Comparison of ENCODE assay signal across 31 mouse cellular contexts in genomic region chr2:62531065-62531464, GRCm38 (mm10). TPM values are rescaled to one million over a fixed set of nuclear protein-coding genes. Genes with fewer than 3 reads are reported as not detected.
DNase-seq lines count a peak whose midpoint lies in the region; ATAC-seq and TF ChIP-seq lines count a peak whose summit lies in the region.
"Had no signal": no experiment of that assay in that cellular context is flagged by ENCODE, and none has a peak within 500 bp of the region (broad histone marks: within the 10 kb centered on the region; RNA-seq: fewer than 3 reads in every experiment).

No protein-coding gene starts in this region.

- TF ChIP-seq POLR2A in limb, embryonic 14.5 days (IDR thresholded peaks at IDR 0.05; ENCODE audit: borderline replicate concordance, extremely low read depth, insufficient read depth, insufficient read length) = no peak

- peak; percentile 64 for DNase-seq in limb, embryonic 14.5 days (ENCODE audit: low spot score)
- no peak for DNase-seq in limb, embryonic 10.5 days (ENCODE audit: low spot score)
- DNase-seq in lung, postnatal 0 days (ENCODE audit: low spot score) = peak; percentile 6
- DNase-seq in lung, postnatal 14 days = no peak
- peak; percentile 84 for DNase-seq in embryonic facial prominence, embryonic 14.5 days (ENCODE audit: low spot score)
- DNase-seq in adrenal gland, adult 2 months = no peak
- DNase-seq: adrenal gland, postnatal 14 days; B cell, adult 2 months; cerebellum, adult 11 months; cerebellum, adult 2 months; cerebellum, adult 9-11 months; cerebellum, postnatal 25 days; gastrocnemius, postnatal 25 days; heart, adult 18-20 months; heart, postnatal 10 days; heart, postnatal 36 days had no signal

- H3K4me1 ChIP-seq in limb, embryonic 14.5 days (ENCODE audit: control insufficient read depth, insufficient read depth, low read length) = no peaks in the 10 kb centered on the region
- no peaks in the 10 kb centered on the region for H3K4me1 ChIP-seq in limb, embryonic 10.5 days
- no peaks in the 10 kb centered on the region for H3K4me1 ChIP-seq in lung, postnatal 0 days (ENCODE audit: insufficient read depth, low read depth, low read length)
- no peaks in the 10 kb centered on the region for H3K4me1 ChIP-seq in embryonic facial prominence, embryonic 14.5 days (ENCODE audit: control insufficient read depth, insufficient read depth, low read length)
- H3K4me1 ChIP-seq: forebrain, embryonic 12.5 days; forebrain, embryonic 15.5 days; heart, embryonic 12.5 days; heart, embryonic 15.5 days; hindbrain, embryonic 10.5 days; hindbrain, embryonic 13.5 days had no signal

- H3K9me3 ChIP-seq in limb, embryonic 14.5 days (ENCODE audit: control insufficient read depth, low read length) = no peaks in the 10 kb centered on the region
- H3K9me3 ChIP-seq in limb, embryonic 10.5 days (replicated peaks) = no peaks in the 10 kb centered on the region
- H3K9me3 ChIP-seq in lung, postnatal 0 days (ENCODE audit: low read length) = no peaks in the 10 kb centered on the region
- no peaks in the 10 kb centered on the region for H3K9me3 ChIP-seq in embryonic facial prominence, embryonic 14.5 days (ENCODE audit: control insufficient read depth, low read length)
- H3K9me3 ChIP-seq: forebrain, embryonic 12.5 days; forebrain, embryonic 15.5 days; G1E; heart, embryonic 12.5 days; heart, embryonic 15.5 days; hindbrain, embryonic 10.5 days; hindbrain, embryonic 13.5 days had no signal

- no peaks in the 10 kb centered on the region for H3K36me3 ChIP-seq in limb, embryonic 14.5 days (ENCODE audit: control insufficient read depth, insufficient read depth, low read length)
- H3K36me3 ChIP-seq in limb, embryonic 10.5 days = no peaks in the 10 kb centered on the region
- H3K36me3 ChIP-seq in lung, postnatal 0 days (ENCODE audit: insufficient read depth, low read length) = no peaks in the 10 kb centered on the region
- no peaks in the 10 kb centered on the region for H3K36me3 ChIP-seq in embryonic facial prominence, embryonic 14.5 days (ENCODE audit: control insufficient read depth, insufficient read depth, low read length)
- H3K36me3 ChIP-seq: forebrain, embryonic 12.5 days; forebrain, embryonic 15.5 days; G1E; heart, embryonic 12.5 days; heart, embryonic 15.5 days; hindbrain, embryonic 10.5 days; hindbrain, embryonic 13.5 days had no signal

- no peak overlapping the region for H3K9ac ChIP-seq in limb, embryonic 14.5 days (ENCODE audit: low read depth, low read length, severe bottlenecking)
- H3K9ac ChIP-seq in lung, postnatal 0 days (replicated peaks; ENCODE audit: low read depth) = no peak overlapping the region
- H3K9ac ChIP-seq in embryonic facial prominence, embryonic 14.5 days (ENCODE audit: low read depth, low read length) = no peak overlapping the region
- H3K9ac ChIP-seq: forebrain, embryonic 12.5 days; forebrain, embryonic 15.5 days; heart, embryonic 12.5 days; heart, embryonic 15.5 days; hindbrain, embryonic 13.5 days had no signal

- ATAC-seq in limb, embryonic 14.5 days (ENCODE audit: low FRiP score, low read depth) = no peak
- ATAC-seq in lung, postnatal 0 days = no peak
- ATAC-seq in embryonic facial prominence, embryonic 14.5 days (ENCODE audit: low read depth) = peak; percentile 78; the same call in 1 of the 2 replicates
- ATAC-seq: forebrain, embryonic 15.5 days; hindbrain, embryonic 16.5 days; Patski had no signal

- H3K27ac ChIP-seq in limb, embryonic 14.5 days (replicated peaks; ENCODE audit: low read depth, low read length) = no peak overlapping the region
- no peak overlapping the region for H3K27ac ChIP-seq in limb, embryonic 10.5 days
- no peak overlapping the region for H3K27ac ChIP-seq in lung, postnatal 0 days (ENCODE audit: low read length)
- no peak overlapping the region for H3K27ac ChIP-seq in embryonic facial prominence, embryonic 14.5 days (replicated peaks; ENCODE audit: low read depth, low read length)
- H3K27ac ChIP-seq: forebrain, embryonic 12.5 days; forebrain, embryonic 15.5 days; heart, embryonic 15.5 days; hindbrain, embryonic 10.5 days; hindbrain, embryonic 13.5 days had no signal

- H3K4me3 ChIP-seq in limb, embryonic 14.5 days (replicated peaks; ENCODE audit: low read length) = no peak overlapping the region
- H3K4me3 ChIP-seq in limb, embryonic 10.5 days = no peak overlapping the region
- no peak overlapping the region for H3K4me3 ChIP-seq in lung, postnatal 0 days (ENCODE audit: low read depth, low read length)
- H3K4me3 ChIP-seq in embryonic facial prominence, embryonic 14.5 days (ENCODE audit: low read depth, low read length) = no peak overlapping the region
- H3K4me3 ChIP-seq: erythroblast, embryonic 14.5 days; forebrain, embryonic 12.5 days; forebrain, embryonic 15.5 days; heart, embryonic 12.5 days; heart, embryonic 15.5 days; hindbrain, embryonic 10.5 days; hindbrain, embryonic 13.5 days had no signal

- no peak for TF ChIP-seq CTCF in lung, postnatal 0 days (IDR thresholded peaks at IDR 0.05)

- TF ChIP-seq EP300 in lung, postnatal 0 days (IDR thresholded peaks at IDR 0.05) = no peak

- no peak overlapping the region for H3K4me2 ChIP-seq in limb, embryonic 14.5 days (replicated peaks; ENCODE audit: low read depth, low read length, severe bottlenecking)
- H3K4me2 ChIP-seq in lung, postnatal 0 days (replicated peaks; ENCODE audit: low read depth, low read length) = no peak overlapping the region
- no peak overlapping the region for H3K4me2 ChIP-seq in embryonic facial prominence, embryonic 14.5 days (ENCODE audit: low read depth, low read length)
- H3K4me2 ChIP-seq: forebrain, embryonic 12.5 days; forebrain, embryonic 15.5 days; heart, embryonic 12.5 days; heart, embryonic 15.5 days; hindbrain, embryonic 13.5 days had no signal

- 46% methylated on average over 1 of the region's 1 CpGs for WGBS in limb, embryonic 14.5 days
- 67% methylated on average over 1 of the region's 1 CpGs for WGBS in limb, embryonic 10.5 days
- 19% methylated on average over 1 of the region's 1 CpGs for WGBS in lung, postnatal 0 days
- 52% methylated on average over 1 of the region's 1 CpGs for whole genome bisulfite sequencing in embryonic facial prominence, embryonic 14.5 days

- no peaks in the 10 kb centered on the region for H3K27me3 ChIP-seq in limb, embryonic 14.5 days (ENCODE audit: control insufficient read depth, insufficient read depth, low read length)
- no peaks in the 10 kb centered on the region for H3K27me3 ChIP-seq in limb, embryonic 10.5 days (ENCODE audit: low read depth, poor library complexity, severe bottlenecking)
- H3K27me3 ChIP-seq in lung, postnatal 0 days (replicated peaks; ENCODE audit: insufficient read depth, low read length) = no peaks in the 10 kb centered on the region
- H3K27me3 ChIP-seq in embryonic facial prominence, embryonic 14.5 days (replicated peaks; ENCODE audit: control insufficient read depth, insufficient read depth, low read length) = no peaks in the 10 kb centered on the region
- H3K27me3 ChIP-seq: CH12.LX; forebrain, embryonic 12.5 days; forebrain, embryonic 15.5 days; heart, embryonic 12.5 days; heart, embryonic 15.5 days; hindbrain, embryonic 13.5 days had no signal

RNA-seq across cellular contexts. Expression of gene Fap, which starts 42.8 kb away (rescaled TPM):
- polyA plus RNA-seq in limb, embryonic 14.5 days (2012; rRNA removed) = 26.8 and 31.9 TPM in 2 replicates
- 28.0 and 29.9 TPM in 2 replicates for polyA plus RNA-seq in limb, embryonic 14.5 days (2014; fragmentation: Nextera tagmentation; extraction: Ambion mirVana)
- polyA plus RNA-seq in limb, embryonic 10.5 days (2016; fragmentation: Nextera tagmentation; extraction: Ambion mirVana) = 4.5 and 6.4 TPM in 2 replicates
- polyA plus RNA-seq in lung, postnatal 0 days (2015; fragmentation: Nextera tagmentation; extraction: Ambion mirVana) = 0.90 and 1.1 TPM in 2 replicates
- polyA plus RNA-seq in embryonic facial prominence, embryonic 14.5 days (2014; fragmentation: Nextera tagmentation; extraction: Ambion mirVana) = 38.2 and 38.5 TPM in 2 replicates
- total RNA-seq in adrenal gland, adult 2 months (2021) = 1 to 10 TPM; 2.3 to 2.9 TPM
- polyA plus RNA-seq in adrenal gland, adult 2 months (2012; rRNA removed) = 0.18 and 0.64 TPM in 2 replicates
- total RNA-seq: G1E had no signal
- polyA plus RNA-seq: erythroblast, embryonic 14.5 days; G1E; Patski had no signal

RNA-seq across cellular contexts. Expression of gene Gcg, which starts 47.6 kb away (rescaled TPM):
- 0.15 TPM in 1 of 2 replicates, not detected in the other for polyA plus RNA-seq in limb, embryonic 14.5 days (2012; rRNA removed)
- not detected in 2 replicates for polyA plus RNA-seq in limb, embryonic 14.5 days (2014; fragmentation: Nextera tagmentation; extraction: Ambion mirVana)
- polyA plus RNA-seq in limb, embryonic 10.5 days (2016; fragmentation: Nextera tagmentation; extraction: Ambion mirVana) = 0.18 TPM in 1 of 2 replicates, not detected in the other
- polyA plus RNA-seq in lung, postnatal 0 days (2015; fragmentation: Nextera tagmentation; extraction: Ambion mirVana) = not detected in 2 replicates
- 0.15 TPM in 1 of 2 replicates, not detected in the other for polyA plus RNA-seq in embryonic facial prominence, embryonic 14.5 days (2014; fragmentation: Nextera tagmentation; extraction: Ambion mirVana)
- not detected for total RNA-seq in adrenal gland, adult 2 months (2021)
- polyA plus RNA-seq in adrenal gland, adult 2 months (2012; rRNA removed) = not detected in 2 replicates
- total RNA-seq: adrenal gland, adult 18-20 months; adrenal gland, postnatal 14 days; common myeloid progenitor, adult 5-6 weeks; gastrocnemius, adult 8-10 months; gastrocnemius, postnatal 25 days; heart, adult 18-20 months; heart, postnatal 10 days; heart, postnatal 36 days had no signal
- polyA plus RNA-seq: cerebellum, adult 2 months; erythroblast, embryonic 14.5 days; gonadal fat pad, adult 2 months; heart, embryonic 12.5 days; heart, embryonic 15.5 days; hindbrain, embryonic 10.5 days; Patski had no signal

Comparison
In these comparisons a context has a peak if more than half of its experiments do, and no peak if none do; other contexts are left out.
1. DNase-seq: peak in limb, embryonic 14.5 days (single experiment), lung, postnatal 0 days (single experiment) and embryonic facial prominence, embryonic 14.5 days (single experiment); none in limb, embryonic 10.5 days (single experiment), lung, postnatal 14 days (single experiment) and adrenal gland, adult 2 months (single experiment).